Mouse (Mus musculus) cerebellum, postnatal 25 days (tissue): ENCODE data around the gene Olfr622.

Source experiments
- DNase-seq, 2 experiments: peaks; one replicate each; pipeline ENCODE4 v3.0.0; 2021; ENCODE audit warnings: mixed read lengths in 2 of 2

Gene Olfr622

GRCm38 (mm10) chr7:103642602-103643001 lies at the start of gene Olfr622:
Gene Olfr622, minus strand, starts transcription at chr7:103642702.
- DNase-seq, result no peak

GRCm38 (mm10) chr7:103682420-103682819 lies 39.9 kb upstream of the Olfr622 start, which contains the start of gene Olfr625-ps1:
Gene Olfr625-ps1, plus strand, starts transcription at chr7:103682720.
- no peak for DNase-seq

- no peak for DNase-seq
Measured at GRCm38 (mm10) chr7:103671091-103671490, 28.6 kb upstream of the Olfr622 start, which contains the start of gene Olfr624. Gene Olfr624, minus strand, starts transcription at chr7:103671191.

GRCm38 (mm10) chr7:103663598-103663997 lies 21.1 kb upstream of the Olfr622 start, which contains the start of gene Olfr623:
Gene Olfr623, minus strand, starts transcription at chr7:103663698.
- DNase-seq, result no peak

- DNase-seq, result no peak
Measured at GRCm38 (mm10) chr7:103644070-103644469, 1.6 kb upstream of the Olfr622 start.

GRCm38 (mm10) chr7:103636795-103637194 lies 5.7 kb downstream of the Olfr622 start:
- DNase-seq, result no peak

GRCm38 (mm10) chr7:103612434-103612833 lies 30.1 kb downstream of the Olfr622 start, which contains the start of gene Olfr620:
Gene Olfr620, minus strand, starts transcription at chr7:103612534.
- DNase-seq, result no peak

GRCm38 (mm10) chr7:103607425-103607824 lies 35.1 kb downstream of the Olfr622 start:
- no peak for DNase-seq

- no peak for DNase-seq
Measured at GRCm38 (mm10) chr7:103600275-103600674, 42.2 kb downstream of the Olfr622 start, which contains the start of gene Olfr619. Gene Olfr619, plus strand, starts transcription at chr7:103600575.

- no peak for DNase-seq
Measured at GRCm38 (mm10) chr7:103589803-103590202, 52.7 kb downstream of the Olfr622 start, which contains the start of gene Olfr618. Gene Olfr618, plus strand, starts transcription at chr7:103590103.
